Mouse (Mus musculus) megakaryocyte, embryonic 14.5 days (primary cell): Measurements from ENCODE around the gene Pnpla3.

Experiments
- FLI1 ChIP-seq: IDR thresholded peaks from 2 replicates; pipeline ENCODE4 v1.6.1; 2012; ENCODE audit warnings: low read length, inconsistent platforms, mixed read lengths
- GATA1 ChIP-seq: IDR thresholded peaks from 3 replicates; pipeline ENCODE4 v1.6.1; 2012; ENCODE audit warnings: mixed read lengths, low read length, inconsistent platforms, borderline replicate concordance

- TF ChIP-seq GATA1, result no peak
- TF ChIP-seq FLI1, result no peak
These were observed 27.5 kb upstream of the Pnpla3 start for GRCm38 (mm10) chr15:84140109-84140508.
